Mouse (Mus musculus) E14TG2a.4 (cell line): ENCODE results near the gene Ext2.

Source experiments
- CTCF ChIP-seq: conservative IDR thresholded peaks from 2 replicates; pipeline ENCODE4 v1.5.1; 2014; ENCODE audit warnings: low read length
- NANOG ChIP-seq: IDR thresholded peaks from 2 replicates; pipeline ENCODE4 v1.6.1; 2014; ENCODE audit warnings: borderline replicate concordance, low read length, mixed read lengths

- no peak for TF ChIP-seq CTCF
- TF ChIP-seq NANOG: no peak
Measured at GRCm38 (mm10) chr2:93801097-93801496, 21.3 kb downstream of the Ext2 start.
